Mouse (Mus musculus) neural tube, postnatal 0 days (tissue): ENCODE results near the gene E030025P04Rik. TPM values are rescaled to one million over a fixed set of nuclear protein-coding genes. Genes with fewer than 3 reads are reported as not detected.

Experiments
- polyA plus RNA-seq: library from polyadenylated mRNA; unstranded; fragments of >200 nt; fragmentation: Nextera tagmentation; extraction: Ambion mirVana; gene quantifications from 2 replicates; pipeline ENCODE4 v1.2.1, GENCODE M21; 2015

The E030025P04Rik gene
- polyA plus RNA-seq: not detected in 2 replicates

DNA sequence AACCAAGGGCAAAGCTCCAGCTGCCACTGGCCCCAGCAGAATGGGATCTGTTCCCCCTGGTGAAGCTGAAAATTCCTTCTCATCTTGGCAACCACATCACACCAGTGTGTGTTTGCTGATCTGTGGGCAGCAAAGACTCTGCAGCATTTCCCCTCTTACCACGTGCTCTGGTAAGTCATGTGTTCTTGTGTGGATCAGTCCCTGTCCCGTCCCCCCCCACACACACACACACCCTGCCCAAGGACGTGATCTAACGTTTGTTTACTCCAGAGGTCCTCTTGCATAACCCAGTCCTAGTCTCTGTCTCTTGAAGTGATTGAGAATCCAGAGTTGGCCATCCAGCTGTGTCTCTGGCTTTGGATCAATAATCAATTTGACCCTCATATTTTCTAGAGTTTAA lies at the start of gene E030025P04Rik:
Gene E030025P04Rik, minus strand, starts transcription at position 134 of the 400 bp plus-strand sequence.

Other genes with a start within 250 kb of the E030025P04Rik start
- 6.5 and 8.0 TPM in 2 replicates for gene Axin2, start 224.0 kb downstream of the E030025P04Rik start, polyA plus RNA-seq
- gene Rgs9, start 153.8 kb upstream of the E030025P04Rik start, polyA plus RNA-seq: 15.9 and 19.7 TPM in 2 replicates
- gene Gna13, start 218.5 kb upstream of the E030025P04Rik start, polyA plus RNA-seq: 29.7 and 38.2 TPM in 2 replicates